Mouse (Mus musculus) embryonic facial prominence, embryonic 11.5 days (tissue): Measurements from ENCODE around the gene Opcml. TPM values are rescaled to one million over a fixed set of nuclear protein-coding genes. Genes with fewer than 3 reads are reported as not detected.

Source experiments
- ATAC-seq: fragments of 200-750 bp; cut with Nextera tagmentation; replicated peaks from 2 replicates; pipeline ENCODE4 v1.8.0; 2017; ENCODE audit warnings: low read depth; ENCODE audit not compliant: insufficient number of reproducible peaks, low FRiP score, low TSS enrichment
- DNase-seq: peaks from one replicate; pipeline ENCODE4 v3.0.0-alpha.2; 2015; ENCODE audit warnings: low spot score
- H3K27ac ChIP-seq: fragments of 300-500 bp; sonication (generic); replicated peaks from 2 replicates; pipeline ENCODE4 v1.5.1; 2014; ENCODE audit warnings: mild to moderate bottlenecking, low read depth, low read length, control low read depth
- H3K27me3 ChIP-seq: fragments of 300-500 bp; sonication (generic); 2 replicates; pipeline ENCODE4 v1.6.1; 2014; ENCODE audit warnings: mild to moderate bottlenecking, low read length, moderate library complexity, mixed read lengths; ENCODE audit not compliant: control insufficient read depth, insufficient read depth
- H3K36me3 ChIP-seq: fragments of 300-500 bp; sonication (generic); replicated peaks from 2 replicates; pipeline ENCODE4 v1.6.1; 2014; ENCODE audit warnings: low read depth, mild to moderate bottlenecking, low read length, moderate library complexity, mixed read lengths; ENCODE audit not compliant: control insufficient read depth, insufficient read depth
- H3K4me1 ChIP-seq: fragments of 300-500 bp; sonication (generic); 2 replicates; pipeline ENCODE4 v1.6.1; 2014; ENCODE audit warnings: low read length, mixed read lengths; ENCODE audit not compliant: control insufficient read depth, insufficient read depth
- H3K4me2 ChIP-seq: fragments of 300-500 bp; sonication (generic); 2 replicates; pipeline ENCODE4 v1.6.1; 2014; ENCODE audit warnings: low read depth, mild to moderate bottlenecking, control low read depth, low read length, moderate library complexity
- H3K4me3 ChIP-seq: fragments of 300-500 bp; sonication (generic); 2 replicates; pipeline ENCODE4 v1.5.1; 2014; ENCODE audit warnings: low read depth, low read length, control low read depth
- H3K9ac ChIP-seq: fragments of 300-500 bp; sonication (generic); replicated peaks from 2 replicates; pipeline ENCODE4 v1.6.1; 2014; ENCODE audit warnings: mild to moderate bottlenecking, control low read depth, low read length
- H3K9me3 ChIP-seq: fragments of 300-500 bp; sonication (generic); replicated peaks from 2 replicates; pipeline ENCODE4 v1.6.1; 2016; ENCODE audit warnings: mild to moderate bottlenecking, low read length, inconsistent platforms, mixed read lengths; ENCODE audit not compliant: control insufficient read depth
- WGBS: fragments of 180-500 bp; shearing (Covaris S2); extraction: QIAGEN DNeasy Blood & Tissue Kit; methylation state at CpG from one replicate; pipeline ENCODE4 v1.1.7; 2014; 5-methylcytosine and 5-hydroxymethylcytosine counted together
- polyA plus RNA-seq: library from polyadenylated mRNA; unstranded; fragments of >200 nt; fragmentation: Nextera tagmentation; extraction: Ambion mirVana; gene quantifications from 2 replicates; pipeline ENCODE4 v1.2.1, GENCODE M21; 2014

Gene Opcml
- polyA plus RNA-seq, 1 experiment from 2014 or later = 2.3 TPM

DNA sequence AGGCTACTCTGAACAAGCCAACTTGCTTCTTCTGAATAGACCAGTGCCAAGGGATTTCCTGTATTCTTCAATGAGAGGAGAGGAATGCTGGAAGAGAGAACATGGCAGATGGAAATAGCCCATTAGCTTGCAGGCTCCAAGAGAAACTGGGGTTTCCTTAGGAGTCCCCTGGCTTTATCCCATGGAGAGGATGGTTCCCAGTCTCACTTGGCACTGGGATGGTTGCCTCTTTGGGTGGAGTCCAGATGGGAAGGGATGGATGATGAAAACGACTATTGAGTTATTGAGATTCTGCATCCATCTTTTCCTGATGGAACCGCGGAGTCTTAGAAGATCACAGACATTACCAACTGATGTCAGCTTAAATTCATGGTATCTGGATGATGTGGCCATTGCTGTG lies 13.9 kb downstream of the Opcml start:
- no peaks in the 10 kb centered on the region for H3K36me3 ChIP-seq
- H3K4me2 ChIP-seq = no peak overlapping the region
- H3K9me3 ChIP-seq = no peaks in the 10 kb centered on the region
- H3K27ac ChIP-seq = no peak overlapping the region
- H3K4me1 ChIP-seq = no peaks in the 10 kb centered on the region
- no peak overlapping the region for H3K9ac ChIP-seq
- H3K27me3 ChIP-seq = no peaks in the 10 kb centered on the region
- 96% methylated on average over 3 of the region's 3 CpGs for WGBS
- DNase-seq (no peak), ATAC-seq (no peak)
- H3K4me3 ChIP-seq = no peak overlapping the region

- no peak for DNase-seq
- Histone ChIP-seq H3K27me3 (no peaks in the 10 kb centered on the region), H3K4me2 (no peak overlapping the region), H3K9me3 (no peaks in the 10 kb centered on the region), H3K27ac (no peak overlapping the region), H3K4me1 (no peaks in the 10 kb centered on the region), H3K4me3 (no peak overlapping the region), H3K9ac (no peak overlapping the region), H3K36me3 (no peaks in the 10 kb centered on the region)
- WGBS = 88% methylated on average over 8 of the region's 8 CpGs
- ATAC-seq = no peak
Observed at GRCm38 (mm10) chr9:27809741-27810140, 19.2 kb downstream of the Opcml start.

- no peaks in the 10 kb centered on the region for H3K9me3 ChIP-seq
- no peak overlapping the region for H3K4me3 ChIP-seq
- H3K27ac ChIP-seq = no peak overlapping the region
- DNase-seq (no peak), ATAC-seq (no peak)
- no peaks in the 10 kb centered on the region for H3K4me1 ChIP-seq
- no peaks in the 10 kb centered on the region for H3K36me3 ChIP-seq
- H3K4me2 ChIP-seq = no peak overlapping the region
- H3K9ac ChIP-seq = no peak overlapping the region
- WGBS = 51% methylated on average over 3 of the region's 3 CpGs
- no peaks in the 10 kb centered on the region for H3K27me3 ChIP-seq
Observed at GRCm38 (mm10) chr9:27813207-27813790, 22.7 kb downstream of the Opcml start.

DNA sequence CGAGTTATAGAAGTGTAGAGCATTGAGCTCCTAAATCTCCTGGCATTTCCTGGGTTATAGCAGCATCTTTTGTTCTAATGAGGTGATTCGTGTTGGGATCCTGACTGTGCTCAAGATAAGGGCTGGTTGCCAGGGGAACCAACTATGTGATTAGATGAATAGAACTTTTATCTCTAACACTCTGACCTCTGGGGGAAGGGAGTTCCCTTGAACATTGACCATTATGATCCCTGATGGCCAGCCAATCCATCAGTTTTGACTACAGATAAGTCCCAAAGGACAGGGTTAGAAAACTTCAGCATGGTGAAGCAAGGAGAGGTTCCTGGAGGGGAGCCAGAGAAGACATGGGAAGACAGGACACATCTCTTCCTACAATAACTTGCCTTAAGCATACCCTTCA lies 23.6 kb downstream of the Opcml start:
- Histone ChIP-seq H3K36me3 (no peaks in the 10 kb centered on the region), H3K27ac (no peak overlapping the region), H3K4me1 (no peaks in the 10 kb centered on the region), H3K9me3 (no peaks in the 10 kb centered on the region), H3K4me3 (no peak overlapping the region), H3K27me3 (no peaks in the 10 kb centered on the region), H3K9ac (no peak overlapping the region), H3K4me2 (no peak overlapping the region)
- 32% methylated on average over 2 of the region's 2 CpGs for WGBS
- DNase-seq (no peak), ATAC-seq (no peak)

- Histone ChIP-seq H3K4me3 (no peak overlapping the region), H3K4me2 (no peak overlapping the region), H3K9ac (no peak overlapping the region), H3K27ac (no peak overlapping the region), H3K9me3 (no peaks in the 10 kb centered on the region), H3K36me3 (no peaks in the 10 kb centered on the region), H3K4me1 (no peaks in the 10 kb centered on the region), H3K27me3 (no peaks in the 10 kb centered on the region)
- no peak for DNase-seq
- WGBS = 52% methylated on average over 1 of the region's 1 CpGs
- ATAC-seq = no peak
Observed at GRCm38 (mm10) chr9:27821197-27821596, 30.6 kb downstream of the Opcml start.

GRCm38 (mm10) chr9:27822681-27823080 lies 32.1 kb downstream of the Opcml start:
- H3K4me2 ChIP-seq = no peak overlapping the region

DNA sequence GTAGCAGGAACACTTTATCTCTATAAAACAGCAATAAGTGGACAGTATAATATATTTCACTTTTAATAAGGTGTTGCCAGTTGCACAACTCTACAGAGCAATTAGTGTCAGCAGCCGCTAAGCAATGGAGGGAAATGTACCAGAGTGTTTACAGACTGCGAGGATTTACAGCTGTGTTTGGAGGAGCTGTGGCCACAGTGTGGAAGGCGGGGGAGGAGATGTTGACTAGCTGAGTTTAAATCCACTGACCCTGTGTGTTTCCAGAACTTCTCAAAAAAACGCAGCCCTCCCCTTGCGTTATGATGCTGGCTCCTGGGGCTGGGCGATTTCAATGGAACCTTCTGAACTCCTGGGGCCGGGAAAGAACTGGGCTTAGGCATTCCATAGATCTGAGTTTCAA lies 33.8 kb downstream of the Opcml start:
- ATAC-seq (no peak), DNase-seq (no peak)
- no peaks in the 10 kb centered on the region for H3K9me3 ChIP-seq
- H3K27me3 ChIP-seq = no peaks in the 10 kb centered on the region
- H3K9ac ChIP-seq = no peak overlapping the region
- 74% methylated on average over 7 of the region's 7 CpGs for WGBS
- no peak overlapping the region for H3K4me2 ChIP-seq
- no peaks in the 10 kb centered on the region for H3K4me1 ChIP-seq
- no peaks in the 10 kb centered on the region for H3K36me3 ChIP-seq
- no peak overlapping the region for H3K4me3 ChIP-seq
- no peak overlapping the region for H3K27ac ChIP-seq

More at GRCm38 (mm10) chr9:27822681-27823080, 32.1 kb downstream of the Opcml start:
- WGBS = 93% methylated on average over 6 of the region's 6 CpGs
- H3K27me3 ChIP-seq = no peaks in the 10 kb centered on the region
- H3K4me3 ChIP-seq = no peak overlapping the region
- H3K27ac ChIP-seq = no peak overlapping the region
- DNase-seq (no peak), ATAC-seq (no peak)
- no peaks in the 10 kb centered on the region for H3K9me3 ChIP-seq
- no peak overlapping the region for H3K9ac ChIP-seq
- no peaks in the 10 kb centered on the region for H3K36me3 ChIP-seq
- no peaks in the 10 kb centered on the region for H3K4me1 ChIP-seq

GRCm38 (mm10) chr9:27830519-27830918 lies 39.9 kb downstream of the Opcml start:
- Histone ChIP-seq H3K27me3 (no peaks in the 10 kb centered on the region), H3K9me3 (no peaks in the 10 kb centered on the region), H3K9ac (no peak overlapping the region), H3K27ac (no peak overlapping the region), H3K36me3 (no peaks in the 10 kb centered on the region), H3K4me1 (no peaks in the 10 kb centered on the region), H3K4me2 (no peak overlapping the region), H3K4me3 (no peak overlapping the region)
- WGBS = 68% methylated on average over 5 of the region's 5 CpGs
- DNase-seq (no peak), ATAC-seq (no peak)
